Mouse (Mus musculus): Measurements from ENCODE around the gene Tmem209. TPM values are rescaled to one million over a fixed set of nuclear protein-coding genes. Genes with fewer than 3 reads are reported as not detected.
A peak's percentile ranks its signal among the peaks of the same experiment; 100 is the strongest.

Tmem209 gene
- total RNA-seq, 2 experiments from 2014 or later: 9.6 to 10.8 TPM

DNA sequence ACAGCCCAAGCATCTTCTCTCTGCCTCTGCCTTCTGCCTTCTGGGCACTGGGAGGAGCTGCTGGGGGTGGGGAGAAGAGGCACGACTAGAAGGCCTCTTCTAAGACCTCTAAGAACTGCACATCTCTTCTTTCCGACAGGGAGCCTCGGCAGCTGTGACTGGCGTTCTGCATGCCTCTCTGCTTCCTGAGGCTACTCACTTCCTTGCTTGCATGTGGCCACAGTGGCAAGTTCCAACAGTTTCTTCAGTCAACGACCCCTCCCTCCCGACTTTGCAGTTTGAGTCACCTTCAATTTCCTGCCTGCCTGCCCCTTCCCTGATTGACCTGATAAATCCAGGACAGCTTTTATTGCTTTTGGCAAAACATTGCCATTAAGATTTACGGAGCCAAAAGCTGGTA is 46.8 kb downstream of the Tmem209 start:
- no peak for DNase-seq (ENCODE audit: low spot score)

GRCm38 (mm10) chr6:30461755-30462344 is 47.7 kb downstream of the Tmem209 start:
- DNase-seq (ENCODE audit: low spot score): no peak

DNA sequence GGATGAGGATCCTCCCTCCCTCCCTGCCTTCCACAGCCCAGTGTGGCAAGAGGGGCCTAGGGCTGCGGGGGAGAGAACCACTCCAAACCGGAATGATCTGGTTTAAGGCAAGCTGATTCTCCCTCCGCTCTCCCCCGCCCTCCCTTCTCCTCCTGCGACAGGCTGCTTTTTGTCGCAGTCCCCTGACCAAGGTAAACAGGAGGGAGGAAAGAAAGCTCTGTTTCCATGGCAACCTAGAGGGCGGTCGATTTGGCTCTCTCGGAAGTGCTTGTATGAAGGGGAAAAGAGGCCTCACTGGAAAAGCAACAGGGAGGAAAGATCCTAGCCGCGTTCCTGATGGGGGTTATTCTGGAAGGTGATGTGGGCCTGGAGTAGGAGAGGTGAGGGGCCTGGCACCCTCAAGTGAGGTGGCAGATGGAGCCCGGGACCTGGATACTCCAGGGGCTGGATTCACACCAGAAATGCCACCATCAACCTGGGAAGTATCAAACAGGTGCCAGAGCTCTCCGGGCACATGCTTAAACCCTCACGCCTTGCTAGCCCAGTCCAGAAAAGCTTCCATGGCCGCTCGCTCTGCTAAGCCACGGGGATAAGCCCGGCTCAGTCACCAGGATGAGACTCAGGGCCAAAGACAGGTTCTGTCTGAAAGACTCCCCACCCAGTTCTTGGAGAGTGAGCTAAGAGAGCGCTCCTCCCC is 48.7 kb downstream of the Tmem209 start:
- no peak for DNase-seq (ENCODE audit: low spot score)

DNA sequence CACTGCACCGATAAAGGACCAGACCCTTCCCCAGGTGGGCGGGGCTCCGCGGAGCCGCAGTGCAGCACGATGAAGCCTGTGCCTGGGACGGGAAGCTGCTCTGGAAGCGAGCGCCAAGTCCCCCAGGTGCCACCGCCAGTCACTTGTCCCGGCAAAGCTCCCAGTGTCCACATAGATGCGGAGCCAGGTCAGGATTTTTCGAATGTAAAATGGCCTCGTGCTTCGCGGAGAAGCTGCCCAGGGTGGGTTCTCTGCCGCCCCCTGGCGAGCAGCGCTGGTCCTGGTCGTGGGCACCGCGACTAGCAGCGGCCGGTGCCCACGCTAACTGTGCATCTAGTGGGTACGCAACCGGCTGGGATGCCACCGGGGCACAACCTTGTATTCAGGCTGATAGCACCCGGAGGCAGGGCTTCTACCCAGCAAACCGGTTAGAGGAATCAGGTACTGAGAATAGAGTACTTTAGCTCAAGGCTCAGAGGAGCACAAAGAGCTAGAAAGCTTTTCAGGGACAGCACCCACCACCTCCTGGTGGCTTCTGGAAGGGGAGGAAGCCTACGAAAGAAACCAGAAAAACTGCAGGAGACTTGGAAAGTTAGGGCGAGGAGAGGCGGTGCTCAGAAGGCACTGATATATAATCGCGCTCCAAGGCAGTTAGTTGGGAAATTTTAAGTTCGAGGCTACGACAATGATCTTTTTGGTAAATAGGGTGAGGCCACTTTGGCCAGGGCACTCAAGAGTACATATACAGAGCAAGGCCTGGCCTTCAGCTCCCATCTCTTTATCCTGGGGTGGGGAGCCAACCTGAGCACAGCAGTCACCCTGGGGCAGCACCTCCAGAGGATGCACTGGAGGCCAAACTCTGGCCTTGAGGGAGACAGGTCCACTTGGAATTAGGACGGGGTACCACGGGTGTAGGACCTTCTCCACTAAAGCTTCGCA is 49.5 kb downstream of the Tmem209 start:
- peak; percentile 80 for DNase-seq (ENCODE audit: low spot score)

- peak; percentile 48 for DNase-seq (ENCODE audit: low spot score)
Observed at GRCm38 (mm10) chr6:30459056-30459747, 50.4 kb downstream of the Tmem209 start.

DNA sequence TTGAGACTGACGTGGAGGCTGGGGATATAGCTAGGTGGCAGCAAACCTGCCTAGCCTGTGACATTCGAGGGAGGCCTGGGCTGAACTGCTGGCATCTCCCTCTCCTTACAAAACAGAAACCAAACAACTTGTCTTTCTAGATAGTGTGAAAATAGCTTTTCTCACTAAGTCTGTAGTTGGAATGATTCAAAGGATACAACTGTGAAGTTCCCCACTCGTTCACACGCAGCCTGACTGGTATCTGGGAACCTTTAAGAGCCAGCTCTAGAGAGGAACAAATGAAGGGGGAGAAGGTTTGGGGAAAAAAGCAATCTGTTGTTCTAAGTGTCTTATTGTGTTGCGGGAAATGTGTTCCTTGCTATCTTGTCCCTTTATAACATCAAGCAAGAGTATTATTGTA is 51.0 kb downstream of the Tmem209 start:
- no peak for DNase-seq (ENCODE audit: low spot score)

GRCm38 (mm10) chr6:30456991-30457390 is 52.6 kb downstream of the Tmem209 start:
- DNase-seq (ENCODE audit: low spot score): no peak

GRCm38 (mm10) chr6:30439576-30439975 is 70.0 kb downstream of the Tmem209 start:
- no peak for DNase-seq (ENCODE audit: low spot score)

DNA sequence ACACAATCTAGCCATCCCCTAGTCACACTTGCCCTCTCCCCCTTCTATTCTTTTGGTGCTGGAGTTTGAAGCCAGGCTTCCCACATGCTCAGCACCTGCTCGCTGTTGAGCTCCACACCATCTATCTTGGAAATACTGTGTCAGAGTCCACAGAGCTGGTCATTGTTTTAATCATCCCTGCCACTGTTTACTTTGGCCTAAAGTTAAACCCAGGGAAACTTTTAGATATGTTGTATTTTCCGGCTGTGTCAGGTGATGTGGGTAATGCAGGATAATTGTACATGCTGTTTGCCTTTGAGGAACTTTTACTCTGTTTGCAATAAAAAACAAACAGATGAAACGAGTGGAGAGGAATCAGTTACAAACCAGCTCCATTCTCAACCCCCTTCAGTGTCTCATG is 72.5 kb downstream of the Tmem209 start:
- DNase-seq (ENCODE audit: low spot score): no peak

DNA sequence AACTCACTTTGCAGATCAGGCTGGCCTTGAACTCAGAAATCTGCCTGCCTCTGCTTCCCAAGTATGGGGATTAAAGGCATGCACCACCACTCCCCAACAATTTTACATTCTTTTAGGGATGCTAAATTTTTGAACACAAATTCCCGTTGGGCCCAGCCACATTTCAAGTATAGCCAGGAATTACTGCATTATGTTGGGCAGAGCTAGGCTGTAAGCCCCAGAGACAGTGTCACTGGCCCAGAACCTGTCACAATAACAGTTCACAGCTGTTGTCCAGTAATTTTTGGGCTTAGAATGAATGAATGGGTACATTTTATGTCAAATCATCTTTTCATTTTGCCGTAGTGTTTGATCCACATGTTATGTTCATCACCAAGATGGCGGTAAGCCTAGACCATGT is 73.1 kb downstream of the Tmem209 start:
- no peak for DNase-seq (ENCODE audit: low spot score)

DNA sequence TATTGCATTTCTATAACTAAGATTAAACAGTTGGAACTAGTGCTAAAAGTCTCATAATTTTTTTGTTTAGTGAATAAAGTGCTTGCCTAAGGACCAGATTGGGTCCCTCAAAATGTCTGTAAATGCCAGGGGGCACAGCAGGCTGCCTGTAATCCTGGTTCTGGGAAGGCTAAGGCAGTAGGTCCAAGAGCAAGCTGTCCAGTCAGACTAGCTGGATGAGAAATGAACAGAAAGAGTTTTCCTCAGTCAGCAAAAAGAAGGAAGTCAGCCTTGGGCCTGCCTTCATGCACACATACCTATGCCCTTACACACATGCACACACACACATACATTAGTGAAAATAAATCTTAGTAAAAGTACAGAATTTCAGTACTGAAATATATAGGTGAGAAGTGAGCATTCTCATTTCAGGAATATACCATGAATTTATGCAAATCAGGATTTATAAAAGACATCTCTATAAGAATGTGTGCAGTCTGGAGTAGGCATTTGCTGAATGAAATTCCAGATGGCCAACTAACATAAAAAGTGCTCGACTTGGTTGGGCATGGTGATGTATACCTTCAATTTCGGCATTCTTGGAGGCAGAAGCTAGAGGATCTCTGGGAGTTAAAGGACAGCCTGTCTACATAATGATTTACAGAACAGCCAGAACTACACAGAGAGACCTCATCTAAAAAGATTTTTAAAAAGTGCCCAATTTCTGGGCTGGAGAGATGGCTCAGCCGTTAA is 77.0 kb downstream of the Tmem209 start:
- no peak for DNase-seq (ENCODE audit: low spot score)

Other genes starting within 250 kb of the Tmem209 start
- gene Ube2h, start 205.2 kb downstream of the Tmem209 start, total RNA-seq (2021): 10 to 100 TPM; 64.7 to 69.4 TPM
- gene Zc3hc1, start 118.8 kb downstream of the Tmem209 start, total RNA-seq (2021): 10 to 100 TPM; 16.3 to 18.5 TPM
- 10 to 100 TPM; 38.4 to 41.3 TPM for gene Klhdc10, start 107.9 kb downstream of the Tmem209 start, total RNA-seq (2021)
- gene Ssmem1, start 66 bp upstream of the Tmem209 start, total RNA-seq (2021): not detected
- not detected for gene Cpa2, start 31.8 kb upstream of the Tmem209 start, total RNA-seq (2021)
- gene Cpa4, start 58.6 kb upstream of the Tmem209 start, total RNA-seq (2021): not detected
- not detected for gene Cpa5, start 101.2 kb upstream of the Tmem209 start, total RNA-seq (2021)
- not detected for gene Cpa1, start 129.4 kb upstream of the Tmem209 start, total RNA-seq (2021)
- under 1 TPM; 0.78 to 0.80 TPM for gene Cep41, start 184.0 kb upstream of the Tmem209 start, total RNA-seq (2021)
- gene Mest, start 213.8 kb upstream of the Tmem209 start, total RNA-seq (2021): 1 to 10 TPM; 1.8 to 3.2 TPM

Measured in gastrocnemius, adult 18-20 months (tissue).